Mouse (Mus musculus): ENCODE data around the gene Myo19.

DNA sequence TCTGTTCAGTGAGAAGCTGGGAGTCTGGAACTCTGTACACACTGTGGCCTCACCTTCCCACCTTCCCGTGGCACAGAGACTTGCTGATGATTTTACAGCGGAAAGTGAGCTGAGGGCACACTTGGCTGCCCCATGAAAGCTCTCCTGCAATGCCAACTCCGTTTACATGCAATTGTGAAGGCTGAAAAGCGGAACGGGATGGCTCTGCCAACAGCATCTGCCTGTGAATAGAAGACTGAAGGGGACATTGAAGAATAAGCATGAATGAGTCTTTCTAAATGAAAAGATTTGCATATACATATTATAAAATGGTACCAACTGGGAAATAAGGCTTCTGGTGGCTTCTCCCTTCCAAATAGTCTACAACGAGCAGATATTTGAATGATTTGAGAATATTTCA, 67.3 kb downstream of the Myo19 start:
- no peak for TF ChIP-seq GATA1 (IDR thresholded peaks at IDR 0.05; ENCODE audit: borderline replicate concordance, low read length)
- TF ChIP-seq FLI1 (IDR thresholded peaks at IDR 0.05; ENCODE audit: low read length) = no peak

Measured in megakaryocyte, embryonic 14.5 days (primary cell).